Mouse (Mus musculus) T-helper 17 cell (primary cell): ENCODE data around the gene 4933402N22Rik.

ENCODE experiments used
- in situ Hi-C, 2 experiments: fragments of 300-600 bp; cut with MboI, MseI; formaldehyde crosslinking; loops; 1 replicate in 1 of 2; 2 replicates in 1 of 2; pipeline ENCODE4 v1.15.1; 2025; ENCODE audit warnings: high pct_unique_total_duplicates in 2 of 2

The 4933402N22Rik gene

DNA sequence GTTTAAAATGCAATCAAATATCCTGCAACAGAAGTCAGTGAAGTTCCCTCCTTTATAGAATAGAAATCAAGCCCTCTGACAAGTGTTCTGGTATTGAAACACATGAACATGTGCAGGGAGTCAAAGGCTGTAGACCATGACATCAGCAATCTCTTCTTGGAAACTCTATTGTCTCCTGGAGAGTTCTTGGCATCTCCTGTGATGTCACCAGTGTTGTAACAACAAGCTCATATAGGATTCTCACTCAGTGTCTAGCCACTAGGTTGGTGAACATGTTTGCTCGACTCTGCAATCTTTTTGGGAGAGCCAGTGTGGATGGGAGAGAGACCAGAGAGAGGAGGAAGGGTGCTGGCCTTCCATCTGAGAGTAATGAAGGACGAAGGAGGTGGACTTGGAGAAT, at the start of gene 4933402N22Rik:
Gene 4933402N22Rik (plus strand): TSS at position 301 of the 400 bp plus-strand sequence.
- in situ Hi-C loops, result loop anchor here in 1 of 2 experiments (5.0 kb wide), 1 partner anchor 1050 kb away; no protein-coding TSS in a partner anchor

DNA sequence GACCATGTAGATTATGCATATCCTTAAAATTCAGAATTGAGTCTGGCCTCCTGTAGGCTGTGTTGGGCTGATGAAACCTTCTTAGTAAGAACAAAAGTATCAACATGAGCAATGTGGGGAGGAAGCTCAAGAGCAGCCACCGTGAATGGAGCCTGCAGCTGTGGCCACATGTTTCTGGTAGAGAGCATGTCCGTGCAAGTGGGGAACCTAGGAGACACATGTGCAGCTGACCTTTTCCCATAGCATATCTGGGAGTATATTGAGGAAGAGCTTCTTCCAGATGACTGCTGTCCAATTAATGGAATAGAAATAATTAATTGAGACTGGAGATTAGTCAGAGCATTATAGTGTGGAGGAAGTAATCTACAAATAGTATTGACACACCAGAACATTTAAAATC, 5.9 kb downstream of the 4933402N22Rik start:
- in situ Hi-C loops, result loop anchor here in 1 of 2 experiments (5.0 kb wide), 1 partner anchor 736 kb away; no protein-coding TSS in a partner anchor
